Comparison of ENCODE assay signal across 9 mouse cellular contexts in genomic region chr10:30655655-30656054, GRCm38 (mm10). TPM values are rescaled to one million over a fixed set of nuclear protein-coding genes. Genes with fewer than 3 reads are reported as not detected.
DNase-seq lines count a peak whose midpoint lies in the region; ATAC-seq and TF ChIP-seq lines count a peak whose summit lies in the region.
"Had no signal": no experiment of that assay in that cellular context is flagged by ENCODE, and none has a peak within 500 bp of the region (broad histone marks: within the 10 kb centered on the region; RNA-seq: fewer than 3 reads in every experiment).

No protein-coding gene starts in this region.

- H3K36me3 ChIP-seq in intestine, embryonic 14.5 days (ENCODE audit: control insufficient read depth, insufficient read depth, low read length) = peaks cover 22% of the 10 kb centered on the region; the same call in 1 of the 2 replicates
- H3K36me3 ChIP-seq in megakaryocyte, embryonic 14.5 days (replicated peaks; ENCODE audit: low read length) = peaks cover 58% of the 10 kb centered on the region

- peak overlapping the region; percentile 61 for H3K27ac ChIP-seq in gastrocnemius, adult 2 months
- H3K27ac ChIP-seq in intestine, embryonic 14.5 days (ENCODE audit: low read depth) = peak overlapping the region; percentile 22; the same call in 1 of the 2 replicates
- H3K27ac ChIP-seq: midbrain, embryonic 12.5 days had no signal

- peak overlapping the region; percentile 53 for H3K4me2 ChIP-seq in intestine, embryonic 14.5 days (ENCODE audit: low read length)
- H3K4me2 ChIP-seq: midbrain, embryonic 12.5 days had no signal

- peaks cover 13% of the 10 kb centered on the region; the same call in 1 of the 2 replicates for H3K4me1 ChIP-seq in intestine, embryonic 14.5 days (replicated peaks; ENCODE audit: control insufficient read depth, insufficient read depth, low read length)
- H3K4me1 ChIP-seq in megakaryocyte, embryonic 14.5 days = peaks cover 38% of the 10 kb centered on the region

- DNase-seq in gastrocnemius, adult 2 months = no peak
- DNase-seq in gastrocnemius, postnatal 4 days (ENCODE audit: low spot score in 2 of 2) = no peak
- peak; percentile 61 for DNase-seq in intestine, embryonic 14.5 days (ENCODE audit: low spot score)
- DNase-seq in left cerebral cortex, adult 18-20 months (ENCODE audit: low spot score in 2 of 2) = no peak
- no peak for DNase-seq in layer of hippocampus, postnatal 25 days (ENCODE audit: extremely low spot score in 1 of 2, low spot score in 1 of 2)
- DNase-seq in spleen, adult 18-20 months = no peak

- H3K27me3 ChIP-seq in intestine, embryonic 14.5 days (replicated peaks; ENCODE audit: control insufficient read depth, insufficient read depth, low read length) = no peaks in the 10 kb centered on the region
- H3K27me3 ChIP-seq in megakaryocyte, embryonic 14.5 days (replicated peaks) = no peaks in the 10 kb centered on the region
- H3K27me3 ChIP-seq: midbrain, embryonic 12.5 days had no signal

- peak overlapping the region; percentile 30; the same call in 1 of the 2 replicates for H3K9ac ChIP-seq in intestine, embryonic 14.5 days (ENCODE audit: low read length)
- H3K9ac ChIP-seq: midbrain, embryonic 12.5 days had no signal

- H3K4me3 ChIP-seq in gastrocnemius, adult 2 months = peak overlapping the region; percentile 73
- H3K4me3 ChIP-seq in intestine, embryonic 14.5 days (ENCODE audit: low read depth, low read length) = peak overlapping the region; percentile 25
- H3K4me3 ChIP-seq in megakaryocyte, embryonic 14.5 days (replicated peaks) = peak overlapping the region; percentile 89
- H3K4me3 ChIP-seq: midbrain, embryonic 12.5 days had no signal

- intact Hi-C loops in gastrocnemius, adult 2 months (cut with DNase I) = loop anchor here (5.0 kb wide), 1 partner anchor 72 kb away; no protein-coding TSS in a partner anchor

- ATAC-seq in common myeloid progenitor, adult 5-6 weeks (replicated peaks; ENCODE audit: low read depth, poor library complexity, severe bottlenecking) = peak; percentile 92
- peak; percentile 60 for ATAC-seq in intestine, embryonic 14.5 days (replicated peaks; ENCODE audit: low FRiP score, low TSS enrichment, low read depth)

- H3K9me3 ChIP-seq in intestine, embryonic 14.5 days (ENCODE audit: control insufficient read depth, low read length) = no peaks in the 10 kb centered on the region
- H3K9me3 ChIP-seq in megakaryocyte, embryonic 14.5 days = no peaks in the 10 kb centered on the region
- H3K9me3 ChIP-seq: midbrain, embryonic 12.5 days had no signal

- 11% methylated on average over 5 of the region's 5 CpGs for WGBS in intestine, embryonic 14.5 days

- no peak for TF ChIP-seq CTCF in gastrocnemius, adult 2 months (IDR thresholded peaks at IDR 0.05)

RNA-seq across cellular contexts. Expression of gene Hint3, which starts 26.2 kb away (rescaled TPM):
- total RNA-seq in gastrocnemius, adult 2 months (2021) = 10 to 100 TPM; 57.6 to 63.2 TPM
- total RNA-seq in gastrocnemius, postnatal 4 days (2021) = 10 to 100 TPM; 30.6 to 31.3 TPM
- total RNA-seq in common myeloid progenitor, adult 5-6 weeks (2017) = 11.3 and 12.3 TPM in 2 replicates
- polyA plus RNA-seq in intestine, embryonic 14.5 days (2014; fragmentation: Nextera tagmentation; extraction: Ambion mirVana) = 21.9 and 25.4 TPM in 2 replicates
- 5.7 and 21.5 TPM in 2 replicates for polyA plus RNA-seq in megakaryocyte, embryonic 14.5 days (2012; ENCODE audit: insufficient read depth, low replicate concordance)
- 10 to 100 TPM; 48.9 to 49.9 TPM for total RNA-seq in left cerebral cortex, adult 18-20 months (2021)
- total RNA-seq in layer of hippocampus, postnatal 25 days (2021) = 10 to 100 TPM; 36.2 to 37.1 TPM

RNA-seq across cellular contexts. Expression of gene Trmt11, which starts 55.1 kb away (rescaled TPM):
- total RNA-seq in gastrocnemius, adult 2 months (2021) = 1 to 10 TPM; 3.2 to 4.6 TPM
- 1 to 10 TPM; 6.9 to 8.2 TPM for total RNA-seq in gastrocnemius, postnatal 4 days (2021)
- 27.5 and 31.3 TPM in 2 replicates for total RNA-seq in common myeloid progenitor, adult 5-6 weeks (2017)
- polyA plus RNA-seq in intestine, embryonic 14.5 days (2014; fragmentation: Nextera tagmentation; extraction: Ambion mirVana) = 30.6 and 31.4 TPM in 2 replicates
- polyA plus RNA-seq in megakaryocyte, embryonic 14.5 days (2012; ENCODE audit: insufficient read depth, low replicate concordance) = 1.6 TPM in 1 of 2 replicates, not detected in the other
- 1 to 10 TPM; 9.7 to 9.9 TPM for total RNA-seq in left cerebral cortex, adult 18-20 months (2021)
- 1 to 10 TPM; 6.6 to 9.7 TPM for total RNA-seq in layer of hippocampus, postnatal 25 days (2021)

Comparison
In these comparisons a context has a peak if more than half of its experiments do, and no peak if none do; other contexts are left out.
1. H3K4me3 ChIP-seq: peak in every context shown above with its lines; median percentile 89 in megakaryocyte, embryonic 14.5 days; 73 in gastrocnemius, adult 2 months; 25 in intestine, embryonic 14.5 days.